Mouse (Mus musculus) liver, postnatal 0 days (tissue): Measurements from ENCODE around the gene Abi3.

ENCODE experiments used
- CTCF ChIP-seq: sonication (generic); IDR thresholded peaks from 2 replicates; pipeline ENCODE4 v1.5.1; 2016; ENCODE audit warnings: antibody characterized with exemption, low read depth
- EP300 ChIP-seq: IDR thresholded peaks from 2 replicates; pipeline ENCODE4 v1.6.1; 2016; ENCODE audit warnings: antibody characterized with exemption, low read depth, mild to moderate bottlenecking

DNA sequence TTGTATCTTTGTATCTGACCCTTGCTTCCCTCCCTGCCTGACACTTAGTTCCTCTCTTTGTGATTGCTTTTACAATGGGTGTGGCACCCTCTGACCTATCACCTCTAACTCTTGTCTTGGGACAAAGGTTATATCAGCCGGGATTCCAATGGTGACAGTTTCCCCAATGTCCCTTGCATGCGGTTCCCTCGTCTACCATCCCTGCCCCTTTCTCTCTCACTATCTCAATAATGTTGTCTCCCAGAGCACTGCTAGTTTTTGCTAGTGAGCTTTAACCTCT lies 15.2 kb downstream of the Abi3 start:
- TF ChIP-seq EP300: no peak
- no peak for TF ChIP-seq CTCF
